ENCODE assay signal across 10 mouse cellular contexts in genomic region chr11:34228758-34229364, GRCm38 (mm10). TPM values are rescaled to one million over a fixed set of nuclear protein-coding genes. Genes with fewer than 3 reads are reported as not detected.
A peak's percentile ranks its signal among the peaks of the same experiment; 100 is the strongest.
DNase-seq lines count a peak whose midpoint lies in the region; ATAC-seq lines count a peak whose summit lies in the region.
"Had no signal": no experiment of that assay in that cellular context is flagged by ENCODE, and none has a peak within 500 bp of the region (broad histone marks: within the 10 kb centered on the region; RNA-seq: fewer than 3 reads in every experiment).

No protein-coding gene starts in this region.

- no peaks in the 10 kb centered on the region for H3K36me3 ChIP-seq in liver, embryonic 13.5 days
- H3K36me3 ChIP-seq in neural tube, embryonic 14.5 days (ENCODE audit: control insufficient read depth, insufficient read depth, low read length) = no peaks in the 10 kb centered on the region
- H3K36me3 ChIP-seq: embryonic facial prominence, embryonic 13.5 days had no signal

- H3K27ac ChIP-seq in liver, embryonic 13.5 days = no peak overlapping the region
- H3K27ac ChIP-seq in neural tube, embryonic 14.5 days (ENCODE audit: low read depth, low read length) = no peak overlapping the region
- H3K27ac ChIP-seq: embryonic facial prominence, embryonic 13.5 days had no signal

- no peak overlapping the region for H3K9ac ChIP-seq in liver, embryonic 13.5 days
- no peak overlapping the region for H3K9ac ChIP-seq in neural tube, embryonic 14.5 days (replicated peaks; ENCODE audit: low read depth, low read length)
- H3K9ac ChIP-seq: embryonic facial prominence, embryonic 13.5 days had no signal

- DNase-seq in 416B (ENCODE audit: low read depth) = peak; percentile 44
- DNase-seq in ZHBTc4 (ENCODE audit: low read depth, low spot score) = peak; percentile 91
- peak; percentile 41 to 74 for DNase-seq in kidney, postnatal 25 days
- DNase-seq in liver, embryonic 13.5 days = peak; percentile 17
- peak; percentile 8 to 58 for DNase-seq in thymus, postnatal 10 days (ENCODE audit: low spot score in 2 of 2)

- WGBS in liver, embryonic 13.5 days (ENCODE audit: insufficient replicate concordance) = 36% methylated on average over 6 of the region's 6 CpGs
- 38% methylated on average over 6 of the region's 6 CpGs for WGBS in neural tube, embryonic 14.5 days

- no peaks in the 10 kb centered on the region for H3K4me1 ChIP-seq in liver, embryonic 13.5 days (replicated peaks)
- H3K4me1 ChIP-seq in neural tube, embryonic 14.5 days (ENCODE audit: control insufficient read depth, insufficient read depth, low read length) = no peaks in the 10 kb centered on the region
- H3K4me1 ChIP-seq: embryonic facial prominence, embryonic 13.5 days had no signal

- peak; percentile 80 for ATAC-seq in common myeloid progenitor, adult 5-6 weeks (replicated peaks; ENCODE audit: low read depth, poor library complexity, severe bottlenecking)
- peak; percentile 72 for ATAC-seq in granulocyte monocyte progenitor cell, adult 5-6 weeks (replicated peaks; ENCODE audit: poor library complexity, severe bottlenecking)
- no peak for ATAC-seq in liver, embryonic 13.5 days (ENCODE audit: low read depth)
- peak; percentile 63; the same call in 1 of the 2 replicates for ATAC-seq in neural tube, embryonic 14.5 days (ENCODE audit: low read depth)

- H3K4me3 ChIP-seq in liver, embryonic 13.5 days (replicated peaks) = no peak overlapping the region
- no peak overlapping the region for H3K4me3 ChIP-seq in neural tube, embryonic 14.5 days (ENCODE audit: low read depth, low read length)
- H3K4me3 ChIP-seq: embryonic facial prominence, embryonic 13.5 days had no signal

- no peak overlapping the region for H3K4me2 ChIP-seq in liver, embryonic 13.5 days
- H3K4me2 ChIP-seq in neural tube, embryonic 14.5 days (ENCODE audit: low read depth, low read length) = no peak overlapping the region
- H3K4me2 ChIP-seq: embryonic facial prominence, embryonic 13.5 days had no signal

- no peaks in the 10 kb centered on the region for H3K9me3 ChIP-seq in liver, embryonic 13.5 days (replicated peaks)
- no peaks in the 10 kb centered on the region for H3K9me3 ChIP-seq in neural tube, embryonic 14.5 days (ENCODE audit: control insufficient read depth, low read length)
- H3K9me3 ChIP-seq: embryonic facial prominence, embryonic 13.5 days had no signal

- H3K27me3 ChIP-seq in liver, embryonic 13.5 days = no peaks in the 10 kb centered on the region
- H3K27me3 ChIP-seq in neural tube, embryonic 14.5 days (ENCODE audit: control insufficient read depth, insufficient read depth, low read length) = no peaks in the 10 kb centered on the region
- H3K27me3 ChIP-seq: embryonic facial prominence, embryonic 13.5 days had no signal

RNA-seq across cellular contexts. Expression of gene Foxi1, which starts 21.0 kb away (rescaled TPM):
- not detected in 2 replicates for total RNA-seq in common myeloid progenitor, adult 5-6 weeks (2017)
- total RNA-seq in granulocyte monocyte progenitor cell, adult 5-6 weeks (2014; fragmentation: Nextera tagmentation) = not detected in 2 replicates
- not detected in 2 replicates for total RNA-seq in granulocyte monocyte progenitor cell, adult 5-6 weeks (2017)
- not detected in 2 replicates for polyA plus RNA-seq in liver, embryonic 13.5 days (2015; fragmentation: Nextera tagmentation; extraction: Ambion mirVana)
- polyA plus RNA-seq in neural tube, embryonic 14.5 days (2014; fragmentation: Nextera tagmentation; extraction: Ambion mirVana) = not detected in 2 replicates
- total RNA-seq: neutrophil, adult 5-6 weeks had no signal
- polyA plus RNA-seq: embryonic facial prominence, embryonic 13.5 days had no signal

Comparison
In these comparisons a context has a peak if more than half of its experiments do, and no peak if none do; other contexts are left out.
1. DNase-seq: peak in every context shown above with its lines; median percentile 91 in ZHBTc4; 58 in kidney, postnatal 25 days; 44 in 416B; 33 in thymus, postnatal 10 days; 17 in liver, embryonic 13.5 days.